Mouse (Mus musculus): ENCODE measurements around the gene Ihh. TPM values are rescaled to one million over a fixed set of nuclear protein-coding genes. Genes with fewer than 3 reads are reported as not detected.
A peak's percentile ranks its signal among the peaks of the same experiment; 100 is the strongest.

Gene Ihh
- polyA plus RNA-seq, 1 experiment from 2014 or later = 0.16 TPM

MicroRNAs within 50 kb of the gene (microRNA counts, 519-probe panel; counts per million panel counts)
- microRNA mmu-miR-375 = 386 counts per million, percentile 18 among the panel's probes with 10 or more counts

Small RNA genes lying within 50 kb of the gene (microRNA-seq; reads per million reads assigned to microRNA genes)
- 366 reads per million, percentile 68 among the genes with 10 or more reads in this experiment for gene Mir375

Other genes starting within 250 kb of the Ihh start
- gene Cyp27a1, start 238.1 kb downstream of the Ihh start, polyA plus RNA-seq (2015; fragmentation: Nextera tagmentation; extraction: Ambion mirVana) = 1.8 and 2.8 TPM in 2 replicates
- gene Prkag3, start 202.5 kb downstream of the Ihh start, polyA plus RNA-seq (2015; fragmentation: Nextera tagmentation; extraction: Ambion mirVana) = not detected in 2 replicates
- 3.6 and 4.2 TPM in 2 replicates for gene Wnt6, start 179.8 kb downstream of the Ihh start, polyA plus RNA-seq (2015; fragmentation: Nextera tagmentation; extraction: Ambion mirVana)
- 0.10 and 0.47 TPM in 2 replicates for gene Wnt10a, start 160.2 kb downstream of the Ihh start, polyA plus RNA-seq (2015; fragmentation: Nextera tagmentation; extraction: Ambion mirVana)
- 8.1 and 9.7 TPM in 2 replicates for gene Cdk5r2, start 96.7 kb downstream of the Ihh start, polyA plus RNA-seq (2015; fragmentation: Nextera tagmentation; extraction: Ambion mirVana)
- gene Fev, start 66.3 kb downstream of the Ihh start, polyA plus RNA-seq (2015; fragmentation: Nextera tagmentation; extraction: Ambion mirVana) = 1.6 and 2.9 TPM in 2 replicates
- 0.45 and 0.51 TPM in 2 replicates for gene Cryba2, start 58.5 kb downstream of the Ihh start, polyA plus RNA-seq (2015; fragmentation: Nextera tagmentation; extraction: Ambion mirVana)
- 1.3 and 1.4 TPM in 2 replicates for gene Cfap65, start 16.1 kb downstream of the Ihh start, polyA plus RNA-seq (2015; fragmentation: Nextera tagmentation; extraction: Ambion mirVana)
- gene Nhej1, start 173.5 kb upstream of the Ihh start, polyA plus RNA-seq (2015; fragmentation: Nextera tagmentation; extraction: Ambion mirVana) = 5.1 and 5.2 TPM in 2 replicates
- not detected in 2 replicates for gene Slc23a3, start 182.2 kb upstream of the Ihh start, polyA plus RNA-seq (2015; fragmentation: Nextera tagmentation; extraction: Ambion mirVana)
- 52.5 and 54.0 TPM in 2 replicates for gene Cnppd1, start 191.0 kb upstream of the Ihh start, polyA plus RNA-seq (2015; fragmentation: Nextera tagmentation; extraction: Ambion mirVana)
- gene Retreg2, start 191.1 kb upstream of the Ihh start, polyA plus RNA-seq (2015; fragmentation: Nextera tagmentation; extraction: Ambion mirVana) = 134 and 138 TPM in 2 replicates
- 38.2 and 41.8 TPM in 2 replicates for gene Zfand2b, start 217.0 kb upstream of the Ihh start, polyA plus RNA-seq (2015; fragmentation: Nextera tagmentation; extraction: Ambion mirVana)
- gene Abcb6, start 228.7 kb upstream of the Ihh start, polyA plus RNA-seq (2015; fragmentation: Nextera tagmentation; extraction: Ambion mirVana) = 57.1 and 57.7 TPM in 2 replicates
- gene Ankzf1, start 240.5 kb upstream of the Ihh start, polyA plus RNA-seq (2015; fragmentation: Nextera tagmentation; extraction: Ambion mirVana) = 27.2 and 29.5 TPM in 2 replicates
- gene Atg9a, start 240.5 kb upstream of the Ihh start, polyA plus RNA-seq (2015; fragmentation: Nextera tagmentation; extraction: Ambion mirVana) = 59.0 and 60.8 TPM in 2 replicates

All from midbrain, embryonic 16.5 days (tissue).